Mouse (Mus musculus): ENCODE results near the gene Bmf. TPM values are rescaled to one million over a fixed set of nuclear protein-coding genes. Genes with fewer than 3 reads are reported as not detected.

Gene Bmf
- polyA plus RNA-seq, 1 experiment from 2014 or later, result 0.75 TPM

DNA sequence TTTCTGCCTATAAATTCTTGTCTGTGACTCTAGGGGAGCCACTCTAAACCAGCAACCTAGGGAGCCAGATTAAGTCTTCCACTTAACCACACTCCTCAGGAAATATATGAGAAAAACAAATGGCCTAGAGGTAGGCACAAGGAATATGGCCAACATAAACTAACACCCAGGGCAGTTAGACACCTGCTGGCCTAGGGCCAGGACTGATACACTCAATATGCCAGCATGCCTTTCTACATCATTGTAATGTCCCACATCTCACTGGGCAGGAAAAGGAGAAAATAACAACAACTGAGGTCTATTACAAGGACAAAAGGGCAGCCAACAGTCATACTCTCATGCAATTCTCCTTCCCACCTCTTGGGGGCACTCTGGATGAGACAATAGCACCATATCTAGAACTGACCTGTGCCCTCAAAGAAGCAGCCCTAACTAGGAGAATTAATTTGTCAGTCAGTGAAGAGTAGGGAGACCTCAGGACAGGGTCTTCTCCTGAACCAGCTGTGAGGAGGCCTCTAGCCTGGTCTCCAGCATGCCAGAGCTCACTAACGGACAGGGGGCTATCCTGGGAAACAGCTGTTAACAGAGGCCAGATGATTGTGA, 6.4 kb downstream of the Bmf start:
- WGBS (ENCODE audit: insufficient replicate concordance), result 73% methylated on average over 1 of the region's 1 CpGs
- DNase-seq (no peak), ATAC-seq (ENCODE audit: low read depth) (no peak)
- Histone ChIP-seq H3K9me3 (replicated peaks) (no peaks in the 10 kb centered on the region), H3K36me3 (no peaks in the 10 kb centered on the region), H3K4me3 (replicated peaks) (no peak overlapping the region), H3K4me1 (replicated peaks) (peaks cover 70% of the 10 kb centered on the region), H3K4me2 (no peak overlapping the region), H3K27ac (no peak overlapping the region), H3K27me3 (peaks cover 20% of the 10 kb centered on the region), H3K9ac (no peak overlapping the region)

- no peaks in the 10 kb centered on the region for H3K9me3 ChIP-seq (replicated peaks)
- peaks cover 59% of the 10 kb centered on the region for H3K4me1 ChIP-seq (replicated peaks)
- no peak overlapping the region for H3K4me2 ChIP-seq
- DNase-seq (no peak), ATAC-seq (ENCODE audit: low read depth) (no peak)
- no peak overlapping the region for H3K9ac ChIP-seq
- no peak overlapping the region for H3K27ac ChIP-seq
- 0 out of 2 replicates have a peak, but pooled peaks cover 8% of the 10 kb centered on the region for H3K27me3 ChIP-seq
- WGBS (ENCODE audit: insufficient replicate concordance), result 62% methylated on average over 3 of the region's 3 CpGs
- no peaks in the 10 kb centered on the region for H3K36me3 ChIP-seq
- H3K4me3 ChIP-seq (replicated peaks), result no peak overlapping the region
These were observed 7.8 kb downstream of the Bmf start for GRCm38 (mm10) chr2:118541716-118542115.

- peak; percentile 51 for ATAC-seq (ENCODE audit: low read depth)
- Histone ChIP-seq H3K9ac (no peak overlapping the region), H3K27ac (peak overlapping the region; percentile 68), H3K36me3 (no peaks in the 10 kb centered on the region), H3K4me3 (replicated peaks) (no peak overlapping the region), H3K9me3 (replicated peaks) (no peaks in the 10 kb centered on the region), H3K27me3 (no peaks in the 10 kb centered on the region), H3K4me2 (no peak overlapping the region), H3K4me1 (replicated peaks) (peaks cover 49% of the 10 kb centered on the region)
- 15% methylated on average over 6 of the region's 6 CpGs for WGBS (ENCODE audit: insufficient replicate concordance)
- DNase-seq, result no peak
These were observed 8.8 kb downstream of the Bmf start for GRCm38 (mm10) chr2:118540691-118541117.

DNA sequence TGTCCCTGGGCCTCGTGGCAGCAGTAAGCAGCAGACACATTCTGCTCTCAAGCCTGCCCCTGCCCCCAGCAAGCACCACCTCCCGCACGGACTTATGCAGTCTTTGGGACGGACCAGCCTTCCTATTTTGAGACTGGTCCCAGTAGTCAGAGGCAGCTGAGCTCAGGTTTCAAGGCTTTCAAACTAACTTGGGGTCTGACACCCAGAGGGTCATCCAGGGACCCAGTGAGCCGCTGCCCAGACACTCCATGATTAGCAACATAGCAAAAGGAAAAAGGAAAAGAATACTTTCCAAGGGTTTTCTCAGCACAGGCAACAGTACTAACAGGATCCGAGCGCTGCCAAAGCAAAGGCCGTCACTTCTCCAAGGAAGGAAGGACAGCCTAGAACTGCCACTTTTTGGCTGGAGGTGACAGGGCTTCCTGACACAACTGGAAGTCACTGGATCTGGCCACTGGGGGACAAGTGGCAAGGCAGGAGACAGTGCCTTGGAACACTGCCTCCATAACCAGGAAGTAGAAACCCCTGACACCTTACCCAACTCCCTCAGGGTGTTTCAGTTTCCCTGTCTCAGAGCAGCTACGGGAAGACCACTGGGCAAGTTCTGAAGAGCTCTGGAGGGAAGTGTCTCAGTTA, 9.5 kb downstream of the Bmf start:
- no peak overlapping the region for H3K9ac ChIP-seq
- H3K9me3 ChIP-seq (replicated peaks), result no peaks in the 10 kb centered on the region
- WGBS (ENCODE audit: insufficient replicate concordance), result 52% methylated on average over 9 of the region's 9 CpGs
- peaks cover 42% of the 10 kb centered on the region for H3K4me1 ChIP-seq (replicated peaks)
- DNase-seq (no peak), ATAC-seq (ENCODE audit: low read depth) (no peak)
- H3K4me2 ChIP-seq, result no peak overlapping the region
- no peaks in the 10 kb centered on the region for H3K36me3 ChIP-seq
- no peaks in the 10 kb centered on the region for H3K27me3 ChIP-seq
- peak overlapping the region; percentile 68 for H3K27ac ChIP-seq
- no peak overlapping the region for H3K4me3 ChIP-seq (replicated peaks)

GRCm38 (mm10) chr2:118539040-118539439, 10.4 kb downstream of the Bmf start:
- Histone ChIP-seq H3K4me1 (replicated peaks) (peaks cover 35% of the 10 kb centered on the region), H3K4me3 (replicated peaks) (no peak overlapping the region), H3K9me3 (replicated peaks) (no peaks in the 10 kb centered on the region), H3K27me3 (no peaks in the 10 kb centered on the region), H3K36me3 (no peaks in the 10 kb centered on the region), H3K27ac (no peak overlapping the region), H3K4me2 (no peak overlapping the region), H3K9ac (no peak overlapping the region)
- WGBS (ENCODE audit: insufficient replicate concordance), result 71% methylated on average over 8 of the region's 8 CpGs
- no peak for DNase-seq
- no peak for ATAC-seq (ENCODE audit: low read depth)

DNA sequence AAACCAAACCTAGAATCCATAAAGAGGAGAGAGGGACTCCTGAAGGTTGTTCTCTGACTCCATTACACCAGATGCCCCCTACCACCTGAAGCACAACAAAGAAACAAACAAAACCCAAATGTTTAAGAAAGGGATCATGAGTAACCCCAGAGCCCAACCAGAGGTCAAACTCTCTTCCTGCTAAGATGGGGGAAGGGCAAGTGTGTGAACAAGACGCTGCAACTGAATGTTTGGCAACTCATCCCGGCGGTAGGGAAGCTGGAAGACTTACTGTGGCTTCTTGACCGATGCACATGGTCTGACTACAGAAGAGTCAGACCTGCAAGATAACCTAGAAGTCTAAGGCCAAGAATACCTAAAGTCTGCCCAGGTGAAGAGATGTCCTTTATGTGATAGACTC, 12.3 kb downstream of the Bmf start:
- 29% methylated on average over 4 of the region's 4 CpGs for WGBS (ENCODE audit: insufficient replicate concordance)
- Histone ChIP-seq H3K4me2 (no peak overlapping the region), H3K9me3 (replicated peaks) (no peaks in the 10 kb centered on the region), H3K27ac (no peak overlapping the region), H3K4me1 (replicated peaks) (peaks cover 38% of the 10 kb centered on the region), H3K4me3 (replicated peaks) (no peak overlapping the region), H3K36me3 (no peaks in the 10 kb centered on the region), H3K9ac (no peak overlapping the region), H3K27me3 (no peaks in the 10 kb centered on the region)
- no peak for ATAC-seq (ENCODE audit: low read depth)
- no peak for DNase-seq

- H3K27ac ChIP-seq, result no peak overlapping the region
- DNase-seq (no peak), ATAC-seq (ENCODE audit: low read depth) (no peak)
- H3K27me3 ChIP-seq, result no peaks in the 10 kb centered on the region
- H3K9me3 ChIP-seq (replicated peaks), result no peaks in the 10 kb centered on the region
- no peak overlapping the region for H3K4me2 ChIP-seq
- peaks cover 38% of the 10 kb centered on the region for H3K4me1 ChIP-seq (replicated peaks)
- 43% methylated on average over 8 of the region's 8 CpGs for WGBS (ENCODE audit: insufficient replicate concordance)
- H3K4me3 ChIP-seq (replicated peaks), result no peak overlapping the region
- no peak overlapping the region for H3K9ac ChIP-seq
- no peaks in the 10 kb centered on the region for H3K36me3 ChIP-seq
These were observed 12.9 kb downstream of the Bmf start for GRCm38 (mm10) chr2:118536553-118536952.

DNA sequence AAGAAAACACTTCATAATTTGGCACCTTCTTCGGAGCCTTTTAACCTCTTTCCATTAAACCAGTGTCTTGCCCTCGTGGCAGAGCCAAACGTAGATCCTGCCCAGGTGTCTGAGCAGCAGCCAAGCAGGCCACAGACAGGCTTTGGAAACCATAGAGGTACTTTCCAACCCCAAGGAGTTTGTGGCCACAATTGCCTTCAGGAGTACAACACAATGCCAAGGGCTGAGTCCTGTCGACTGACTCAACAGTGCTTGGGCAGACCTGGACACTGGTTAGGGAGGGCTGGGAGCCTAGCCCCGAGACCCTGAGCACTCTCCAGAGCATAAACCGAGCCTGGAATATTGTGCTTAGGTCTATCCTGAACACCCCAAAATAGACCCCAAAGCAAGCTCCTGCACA, 13.4 kb downstream of the Bmf start:
- 59% methylated on average over 6 of the region's 6 CpGs for WGBS (ENCODE audit: insufficient replicate concordance)
- no peak overlapping the region for H3K27ac ChIP-seq

DNA sequence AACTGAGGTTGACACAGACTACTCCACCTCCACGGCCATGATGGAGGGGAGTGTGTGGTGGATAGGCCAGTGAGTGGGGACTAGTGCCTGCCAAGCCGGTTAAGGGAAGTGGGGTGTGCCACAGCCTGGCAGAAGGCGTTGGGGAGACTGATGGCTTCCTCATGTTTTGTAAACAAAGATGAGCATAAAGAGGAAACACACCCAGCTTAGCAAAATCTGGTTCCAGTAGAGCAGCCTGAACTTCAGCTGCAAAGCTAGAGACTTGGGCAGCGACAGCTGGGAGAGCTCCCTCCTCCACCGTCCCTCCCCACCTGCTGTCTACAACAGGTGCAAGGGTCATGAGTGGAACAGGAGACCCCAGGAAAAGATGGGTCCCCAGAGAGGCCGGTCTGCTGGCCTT, 15.5 kb downstream of the Bmf start:
- Histone ChIP-seq H3K36me3 (no peaks in the 10 kb centered on the region), H3K9ac (no peak overlapping the region), H3K4me2 (no peak overlapping the region), H3K4me1 (replicated peaks) (peaks cover 32% of the 10 kb centered on the region), H3K9me3 (replicated peaks) (no peaks in the 10 kb centered on the region), H3K27me3 (no peaks in the 10 kb centered on the region), H3K27ac (no peak overlapping the region), H3K4me3 (replicated peaks) (no peak overlapping the region)
- DNase-seq (no peak), ATAC-seq (ENCODE audit: low read depth) (no peak)
- WGBS (ENCODE audit: insufficient replicate concordance), result 49% methylated on average over 6 of the region's 6 CpGs

More for the DNA sequence above, 13.4 kb downstream of the Bmf start:
- Histone ChIP-seq H3K4me2 (no peak overlapping the region), H3K4me1 (replicated peaks) (peaks cover 37% of the 10 kb centered on the region), H3K4me3 (replicated peaks) (no peak overlapping the region), H3K36me3 (no peaks in the 10 kb centered on the region), H3K9me3 (replicated peaks) (no peaks in the 10 kb centered on the region), H3K9ac (no peak overlapping the region), H3K27me3 (no peaks in the 10 kb centered on the region)
- DNase-seq (no peak), ATAC-seq (ENCODE audit: low read depth) (no peak)

DNA sequence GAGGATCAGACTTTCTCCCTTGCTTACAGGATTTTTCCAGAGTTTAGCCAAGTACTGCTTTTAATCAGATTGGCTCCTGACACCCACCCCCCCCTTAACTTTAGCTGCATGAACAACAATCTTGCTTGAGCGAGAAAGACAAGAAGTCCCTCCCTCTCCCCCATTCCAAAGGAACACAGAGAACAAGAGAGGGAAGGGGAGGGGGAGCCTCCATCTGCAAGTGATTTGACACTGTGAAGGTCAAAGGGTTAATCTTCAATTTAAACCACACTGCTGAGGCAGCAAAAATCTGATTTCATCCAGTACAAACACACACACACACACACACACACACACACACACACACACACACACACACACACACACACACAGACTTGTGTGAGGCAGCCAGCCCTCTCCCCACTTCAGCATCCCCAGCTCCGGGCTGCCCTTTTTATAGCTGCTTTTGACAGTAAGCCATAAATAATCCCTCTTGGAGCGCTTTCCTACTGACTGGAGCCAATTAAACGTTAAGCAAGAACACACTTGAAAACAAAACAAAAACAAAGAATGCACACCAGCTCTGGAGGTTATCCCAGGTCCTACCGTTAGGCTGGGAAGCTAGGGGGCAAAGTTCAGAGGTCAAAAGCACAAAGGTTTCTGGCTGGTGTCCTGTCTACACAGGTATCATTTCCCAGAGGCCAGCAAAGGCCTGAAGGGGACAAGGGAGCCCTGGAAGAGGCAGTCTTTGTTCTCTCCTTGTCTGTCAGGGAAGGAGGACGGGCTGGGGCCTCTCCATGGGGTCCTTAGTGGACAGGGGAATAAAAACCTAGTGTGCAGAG, 16.4 kb downstream of the Bmf start:
- H3K4me2 ChIP-seq, result no peak overlapping the region
- 42% methylated on average over 6 of the region's 6 CpGs for WGBS (ENCODE audit: insufficient replicate concordance)
- peaks cover 32% of the 10 kb centered on the region for H3K4me1 ChIP-seq (replicated peaks)
- DNase-seq (no peak), ATAC-seq (ENCODE audit: low read depth) (no peak)
- H3K27ac ChIP-seq, result peak overlapping the region; percentile 62
- no peaks in the 10 kb centered on the region for H3K36me3 ChIP-seq
- H3K4me3 ChIP-seq (replicated peaks), result no peak overlapping the region
- no peaks in the 10 kb centered on the region for H3K27me3 ChIP-seq
- H3K9me3 ChIP-seq (replicated peaks), result no peaks in the 10 kb centered on the region
- no peak overlapping the region for H3K9ac ChIP-seq

DNA sequence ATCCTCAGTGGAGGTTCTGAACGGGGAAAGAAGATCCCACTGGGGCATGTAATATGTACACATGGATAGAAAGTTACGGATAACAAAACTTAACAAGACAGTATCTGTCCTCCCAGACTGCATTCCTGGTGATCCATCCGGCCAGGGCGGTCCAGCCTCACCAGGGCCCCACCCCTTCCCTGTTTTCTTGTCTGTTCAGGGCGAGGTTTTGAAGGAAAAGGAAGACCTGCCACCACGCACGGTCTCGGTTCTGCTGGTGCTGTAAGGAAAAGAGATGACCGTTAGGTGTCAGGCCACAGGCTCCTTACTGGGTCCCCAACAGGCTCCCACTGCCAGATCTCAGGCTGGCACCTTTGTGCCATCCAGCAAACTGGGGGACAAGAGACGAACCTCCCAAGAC, 17.1 kb downstream of the Bmf start:
- Histone ChIP-seq H3K4me2 (no peak overlapping the region), H3K36me3 (no peaks in the 10 kb centered on the region), H3K27me3 (no peaks in the 10 kb centered on the region), H3K9ac (no peak overlapping the region), H3K4me1 (replicated peaks) (peaks cover 31% of the 10 kb centered on the region), H3K27ac (peak overlapping the region; percentile 37; the same call in 1 of the 2 replicates), H3K4me3 (replicated peaks) (no peak overlapping the region), H3K9me3 (replicated peaks) (no peaks in the 10 kb centered on the region)
- WGBS (ENCODE audit: insufficient replicate concordance), result 57% methylated on average over 10 of the region's 10 CpGs
- ATAC-seq (ENCODE audit: low read depth), result no peak
- DNase-seq, result no peak
